Mouse (Mus musculus): ENCODE results near the gene Gm17402. TPM values are rescaled to one million over a fixed set of nuclear protein-coding genes. Genes with fewer than 3 reads are reported as not detected.

Gm17402 gene
- polyA plus RNA-seq (2015; fragmentation: Nextera tagmentation; extraction: Ambion mirVana), result not detected in 2 replicates

GRCm38 (mm10) chr3:67375063-67375462, at the start of gene Gm17402:
Gm17402 (minus strand) TSS chr3:67375163.
- Histone ChIP-seq H3K4me3 (ENCODE audit: low read length) (peak within 1 kb of the TSS; percentile 72), H3K9ac (ENCODE audit: low read length) (peak within 1 kb of the TSS; percentile 82), H3K27me3 (ENCODE audit: control insufficient read depth, insufficient read depth, low read length) (no peaks in the 10 kb centered on the region), H3K4me1 (ENCODE audit: control insufficient read depth, insufficient read depth, low read length) (peaks cover 17% of the 10 kb centered on the region), H3K27ac (ENCODE audit: low read length) (peak within 1 kb of the TSS; percentile 79), H3K36me3 (ENCODE audit: control insufficient read depth, insufficient read depth) (no peaks in the 10 kb centered on the region), H3K4me2 (ENCODE audit: low read depth, low read length) (peak within 1 kb of the TSS; percentile 83), H3K9me3 (replicated peaks; ENCODE audit: control insufficient read depth, low read length) (no peaks in the 10 kb centered on the region)
- 21% methylated on average over 3 of the region's 3 CpGs for WGBS
- no peak for ATAC-seq (replicated peaks; ENCODE audit: extremely low read depth, insufficient read depth, low FRiP score)

- H3K9ac ChIP-seq (ENCODE audit: low read length), result no peak overlapping the region
- peak overlapping the region; percentile 46 for H3K27ac ChIP-seq (ENCODE audit: low read length)
- no peaks in the 10 kb centered on the region for H3K36me3 ChIP-seq (ENCODE audit: control insufficient read depth, insufficient read depth)
- no peaks in the 10 kb centered on the region for H3K27me3 ChIP-seq (ENCODE audit: control insufficient read depth, insufficient read depth, low read length)
- H3K4me3 ChIP-seq (ENCODE audit: low read length), result no peak overlapping the region
- no peaks in the 10 kb centered on the region for H3K9me3 ChIP-seq (replicated peaks; ENCODE audit: control insufficient read depth, low read length)
- ATAC-seq (replicated peaks; ENCODE audit: extremely low read depth, insufficient read depth, low FRiP score), result peak; percentile 56; the same call in 1 of the 2 replicates
- H3K4me1 ChIP-seq (ENCODE audit: control insufficient read depth, insufficient read depth, low read length), result peaks cover 6% of the 10 kb centered on the region
- H3K4me2 ChIP-seq (ENCODE audit: low read depth, low read length), result no peak overlapping the region
Measured at GRCm38 (mm10) chr3:67378215-67378614, 3.3 kb upstream of the Gm17402 start.

GRCm38 (mm10) chr3:67374360-67374778, 594 bp downstream of the Gm17402 start:
- H3K9ac ChIP-seq (ENCODE audit: low read length), result peak overlapping the region; percentile 82
- H3K27ac ChIP-seq (ENCODE audit: low read length), result peak overlapping the region; percentile 79
- H3K4me3 ChIP-seq (ENCODE audit: low read length), result peak overlapping the region; percentile 72
- 25% methylated on average over 7 of the region's 7 CpGs for WGBS
- H3K4me2 ChIP-seq (ENCODE audit: low read depth, low read length), result peak overlapping the region; percentile 83
- no peak for ATAC-seq (replicated peaks; ENCODE audit: extremely low read depth, insufficient read depth, low FRiP score)
- no peaks in the 10 kb centered on the region for H3K9me3 ChIP-seq (replicated peaks; ENCODE audit: control insufficient read depth, low read length)
- H3K4me1 ChIP-seq (ENCODE audit: control insufficient read depth, insufficient read depth, low read length), result peaks cover 20% of the 10 kb centered on the region
- H3K36me3 ChIP-seq (ENCODE audit: control insufficient read depth, insufficient read depth), result no peaks in the 10 kb centered on the region
- H3K27me3 ChIP-seq (ENCODE audit: control insufficient read depth, insufficient read depth, low read length), result no peaks in the 10 kb centered on the region

- peak within 1 kb of the TSS; percentile 96 for H3K27ac ChIP-seq (ENCODE audit: low read length)
- no peaks in the 10 kb centered on the region for H3K9me3 ChIP-seq (replicated peaks; ENCODE audit: control insufficient read depth, low read length)
- H3K9ac ChIP-seq (ENCODE audit: low read length), result peak within 1 kb of the TSS; percentile 82
- under 1% methylated on average over 35 of the region's 35 CpGs for WGBS
- H3K4me3 ChIP-seq (ENCODE audit: low read length), result peak within 1 kb of the TSS; percentile 72
- peak; percentile 90 for ATAC-seq (replicated peaks; ENCODE audit: extremely low read depth, insufficient read depth, low FRiP score)
- H3K27me3 ChIP-seq (ENCODE audit: control insufficient read depth, insufficient read depth, low read length), result no peaks in the 10 kb centered on the region
- H3K4me2 ChIP-seq (ENCODE audit: low read depth, low read length), result peak within 1 kb of the TSS; percentile 83
- H3K4me1 ChIP-seq (ENCODE audit: control insufficient read depth, insufficient read depth, low read length), result peaks cover 21% of the 10 kb centered on the region
- H3K36me3 ChIP-seq (ENCODE audit: control insufficient read depth, insufficient read depth), result no peaks in the 10 kb centered on the region
Measured at GRCm38 (mm10) chr3:67373872-67374271, 1.1 kb downstream of the Gm17402 start, which contains the start of gene Mlf1. Mlf1 (plus strand) TSS chr3:67374097.

- 27% methylated on average over 5 of the region's 5 CpGs for WGBS
- H3K27me3 ChIP-seq (ENCODE audit: control insufficient read depth, insufficient read depth, low read length), result no peaks in the 10 kb centered on the region
- ATAC-seq (replicated peaks; ENCODE audit: extremely low read depth, insufficient read depth, low FRiP score), result peak; percentile 67
Measured at GRCm38 (mm10) chr3:67372781-67373180, 2.2 kb downstream of the Gm17402 start.

GRCm38 (mm10) chr3:67372194-67372593, 2.8 kb downstream of the Gm17402 start:
- no peak for ATAC-seq (replicated peaks; ENCODE audit: extremely low read depth, insufficient read depth, low FRiP score)
- Histone ChIP-seq H3K9me3 (replicated peaks; ENCODE audit: control insufficient read depth, low read length) (no peaks in the 10 kb centered on the region), H3K4me2 (ENCODE audit: low read depth, low read length) (peak overlapping the region; percentile 53), H3K4me3 (ENCODE audit: low read length) (peak overlapping the region; percentile 18), H3K27ac (ENCODE audit: low read length) (peak overlapping the region; percentile 96), H3K36me3 (ENCODE audit: control insufficient read depth, insufficient read depth) (no peaks in the 10 kb centered on the region), H3K9ac (ENCODE audit: low read length) (peak overlapping the region; percentile 38), H3K4me1 (ENCODE audit: control insufficient read depth, insufficient read depth, low read length) (peaks cover 29% of the 10 kb centered on the region), H3K27me3 (ENCODE audit: control insufficient read depth, insufficient read depth, low read length) (no peaks in the 10 kb centered on the region)
- WGBS, result 41% methylated on average over 4 of the region's 4 CpGs

More at GRCm38 (mm10) chr3:67372781-67373180, 2.2 kb downstream of the Gm17402 start:
- H3K9ac ChIP-seq (ENCODE audit: low read length), result peak overlapping the region; percentile 52
- peak overlapping the region; percentile 53 for H3K4me2 ChIP-seq (ENCODE audit: low read depth, low read length)
- peak overlapping the region; percentile 96 for H3K27ac ChIP-seq (ENCODE audit: low read length)
- H3K4me3 ChIP-seq (ENCODE audit: low read length), result peak overlapping the region; percentile 18
- H3K4me1 ChIP-seq (ENCODE audit: control insufficient read depth, insufficient read depth, low read length), result peaks cover 25% of the 10 kb centered on the region
- H3K9me3 ChIP-seq (replicated peaks; ENCODE audit: control insufficient read depth, low read length), result no peaks in the 10 kb centered on the region
- no peaks in the 10 kb centered on the region for H3K36me3 ChIP-seq (ENCODE audit: control insufficient read depth, insufficient read depth)

- Histone ChIP-seq H3K4me2 (ENCODE audit: low read depth, low read length) (peak overlapping the region; percentile 50), H3K9ac (ENCODE audit: low read length) (no peak overlapping the region), H3K9me3 (replicated peaks; ENCODE audit: control insufficient read depth, low read length) (no peaks in the 10 kb centered on the region), H3K27me3 (ENCODE audit: control insufficient read depth, insufficient read depth, low read length) (no peaks in the 10 kb centered on the region), H3K4me3 (ENCODE audit: low read length) (no peak overlapping the region), H3K27ac (ENCODE audit: low read length) (peak overlapping the region; percentile 88), H3K4me1 (ENCODE audit: control insufficient read depth, insufficient read depth, low read length) (peaks cover 29% of the 10 kb centered on the region), H3K36me3 (ENCODE audit: control insufficient read depth, insufficient read depth) (no peaks in the 10 kb centered on the region)
- 40% methylated on average over 5 of the region's 5 CpGs for WGBS
- ATAC-seq (replicated peaks; ENCODE audit: extremely low read depth, insufficient read depth, low FRiP score), result no peak
Measured at GRCm38 (mm10) chr3:67369407-67370079, 5.4 kb downstream of the Gm17402 start.

GRCm38 (mm10) chr3:67367481-67367880, 7.5 kb downstream of the Gm17402 start:
- H3K9me3 ChIP-seq (replicated peaks; ENCODE audit: control insufficient read depth, low read length), result no peaks in the 10 kb centered on the region
- no peak overlapping the region for H3K27ac ChIP-seq (ENCODE audit: low read length)
- no peak overlapping the region for H3K9ac ChIP-seq (ENCODE audit: low read length)
- peaks cover 25% of the 10 kb centered on the region for H3K4me1 ChIP-seq (ENCODE audit: control insufficient read depth, insufficient read depth, low read length)
- WGBS, result 65% methylated on average over 6 of the region's 6 CpGs
- ATAC-seq (replicated peaks; ENCODE audit: extremely low read depth, insufficient read depth, low FRiP score), result no peak
- H3K36me3 ChIP-seq (ENCODE audit: control insufficient read depth, insufficient read depth), result no peaks in the 10 kb centered on the region
- H3K4me3 ChIP-seq (ENCODE audit: low read length), result no peak overlapping the region
- H3K27me3 ChIP-seq (ENCODE audit: control insufficient read depth, insufficient read depth, low read length), result no peaks in the 10 kb centered on the region
- no peak overlapping the region for H3K4me2 ChIP-seq (ENCODE audit: low read depth, low read length)

GRCm38 (mm10) chr3:67366087-67366892, 8.7 kb downstream of the Gm17402 start:
- no peaks in the 10 kb centered on the region for H3K9me3 ChIP-seq (replicated peaks; ENCODE audit: control insufficient read depth, low read length)
- peaks cover 20% of the 10 kb centered on the region for H3K4me1 ChIP-seq (ENCODE audit: control insufficient read depth, insufficient read depth, low read length)
- H3K9ac ChIP-seq (ENCODE audit: low read length), result no peak overlapping the region
- WGBS, result 74% methylated on average over 4 of the region's 4 CpGs
- ATAC-seq (replicated peaks; ENCODE audit: extremely low read depth, insufficient read depth, low FRiP score), result no peak
- H3K27me3 ChIP-seq (ENCODE audit: control insufficient read depth, insufficient read depth, low read length), result no peaks in the 10 kb centered on the region
- H3K27ac ChIP-seq (ENCODE audit: low read length), result no peak overlapping the region
- no peak overlapping the region for H3K4me3 ChIP-seq (ENCODE audit: low read length)
- no peak overlapping the region for H3K4me2 ChIP-seq (ENCODE audit: low read depth, low read length)
- H3K36me3 ChIP-seq (ENCODE audit: control insufficient read depth, insufficient read depth), result no peaks in the 10 kb centered on the region
